Mouse (Mus musculus) splenic B cell, adult 2 months (primary cell): ENCODE measurements around the gene Ophn1.
A peak's percentile ranks its signal among the peaks of the same experiment; 100 is the strongest.

Source experiments
- DNase-seq: peaks from one replicate; pipeline ENCODE4 v3.0.0-alpha.2; 2011; ENCODE audit warnings: low read depth, low spot score
- H3K27me3 ChIP-seq: 2 replicates; pipeline ENCODE4 v1.6.1; 2012; ENCODE audit warnings: mild to moderate bottlenecking, low read length, moderate library complexity, mixed read lengths; ENCODE audit not compliant: control insufficient read depth, poor library complexity, insufficient read depth, severe bottlenecking
- H3K36me3 ChIP-seq: 2 replicates; pipeline ENCODE4 v1.6.1; 2012; ENCODE audit warnings: mild to moderate bottlenecking, low read length, moderate library complexity, mixed read lengths; ENCODE audit not compliant: control insufficient read depth, poor library complexity, insufficient read depth, severe bottlenecking

Ophn1 gene

DNA sequence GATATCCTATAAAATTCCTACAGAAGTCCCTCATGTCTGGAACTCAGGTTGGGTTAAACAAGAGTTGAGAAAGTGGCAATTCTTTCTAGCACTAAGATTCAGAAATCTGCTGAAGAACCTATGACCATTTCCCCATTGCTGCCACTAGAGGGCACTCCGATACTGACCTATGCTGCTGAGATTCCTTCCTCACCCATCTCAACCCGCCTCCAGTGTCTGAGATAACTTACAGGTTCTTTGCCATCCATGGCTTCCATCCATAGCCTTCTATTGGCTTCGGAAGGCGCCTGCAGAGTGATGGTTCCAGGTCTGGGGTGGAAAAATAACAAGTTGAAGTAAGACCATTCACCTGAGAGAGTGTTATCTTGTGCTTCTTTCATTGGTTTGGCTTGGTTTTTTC lies 189.2 kb downstream of the Ophn1 start:
- no peaks in the 10 kb centered on the region for H3K36me3 ChIP-seq
- DNase-seq = peak; percentile 56
- H3K27me3 ChIP-seq = no peaks in the 10 kb centered on the region

DNA sequence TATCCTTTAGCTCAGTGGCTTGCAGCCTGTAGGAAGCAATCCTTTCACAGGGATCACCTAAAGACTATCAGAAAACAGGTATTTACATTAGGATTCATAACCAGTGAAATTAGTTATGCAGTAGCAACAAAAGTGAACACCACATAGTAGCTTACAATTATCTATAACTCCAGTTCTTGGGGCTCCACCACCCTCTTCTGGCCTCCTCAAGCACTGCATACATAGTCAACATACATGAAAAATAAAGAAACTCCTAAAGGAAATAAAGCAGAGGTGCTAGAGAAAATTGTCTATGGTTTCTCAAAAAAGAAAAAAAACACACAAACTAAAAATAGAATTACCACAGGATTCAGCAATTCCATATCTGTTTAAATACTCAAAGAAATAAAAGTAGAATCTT lies 208.2 kb downstream of the Ophn1 start:
- Histone ChIP-seq H3K36me3 (no peaks in the 10 kb centered on the region), H3K27me3 (no peaks in the 10 kb centered on the region)
- DNase-seq = no peak

DNA sequence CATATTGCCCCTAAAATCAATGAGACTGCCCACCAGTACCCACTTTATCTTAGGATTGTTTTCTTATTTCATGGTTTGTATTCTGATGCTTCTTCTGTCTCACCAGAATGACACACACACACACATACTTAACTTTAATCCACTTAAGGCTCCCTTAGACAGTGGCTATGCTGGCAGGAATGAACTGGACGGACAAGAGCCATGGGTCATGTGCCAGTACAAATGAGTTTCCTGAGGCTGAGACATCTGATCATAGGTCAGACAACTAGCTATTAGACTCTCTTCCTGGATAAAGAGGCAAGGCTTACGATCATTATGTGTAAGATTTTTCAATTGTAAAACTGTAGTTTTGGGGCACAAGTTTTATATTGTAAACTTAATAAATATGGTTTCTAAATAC lies 209.5 kb downstream of the Ophn1 start:
- no peak for DNase-seq
- no peaks in the 10 kb centered on the region for H3K27me3 ChIP-seq
- H3K36me3 ChIP-seq = no peaks in the 10 kb centered on the region

DNA sequence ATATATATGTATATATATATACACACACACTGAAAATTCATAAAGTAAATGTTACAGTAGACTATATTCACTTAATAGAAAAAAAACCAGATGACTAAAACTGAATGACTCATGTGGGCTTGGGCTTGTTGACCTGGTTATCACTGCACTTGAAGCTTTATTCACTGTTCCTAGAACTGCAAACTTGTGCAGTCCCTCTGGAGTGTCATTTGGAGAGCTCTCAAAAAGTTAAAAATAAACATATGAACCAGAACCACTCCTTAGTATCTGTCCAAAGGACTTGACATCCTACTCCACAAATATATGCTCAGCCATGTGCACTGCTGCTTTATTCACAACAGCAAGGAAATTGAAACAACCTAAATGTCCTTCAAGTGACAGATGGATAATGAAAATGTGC lies 219.8 kb downstream of the Ophn1 start:
- Histone ChIP-seq H3K36me3 (no peaks in the 10 kb centered on the region), H3K27me3 (no peaks in the 10 kb centered on the region)
- DNase-seq = no peak

DNA sequence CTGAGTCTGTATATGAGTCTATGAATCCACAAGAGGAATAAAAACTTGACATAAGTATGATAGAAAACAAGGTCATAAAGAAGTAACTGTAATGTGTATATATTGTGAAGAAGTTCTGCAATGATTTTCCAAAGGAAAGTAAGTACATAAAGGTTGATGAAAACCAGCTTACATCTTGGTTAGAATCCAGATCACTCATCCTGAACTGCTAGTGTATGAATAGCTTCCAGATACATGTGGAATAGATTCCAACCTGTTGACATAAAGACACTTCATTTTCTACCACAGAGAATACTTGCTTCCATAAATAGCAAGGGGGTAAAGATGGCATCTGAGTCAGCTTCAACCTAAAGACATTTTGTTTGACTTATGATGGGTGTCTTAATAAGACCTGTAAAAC lies 239.4 kb downstream of the Ophn1 start:
- no peak for DNase-seq
- no peaks in the 10 kb centered on the region for H3K36me3 ChIP-seq
- H3K27me3 ChIP-seq = no peaks in the 10 kb centered on the region

DNA sequence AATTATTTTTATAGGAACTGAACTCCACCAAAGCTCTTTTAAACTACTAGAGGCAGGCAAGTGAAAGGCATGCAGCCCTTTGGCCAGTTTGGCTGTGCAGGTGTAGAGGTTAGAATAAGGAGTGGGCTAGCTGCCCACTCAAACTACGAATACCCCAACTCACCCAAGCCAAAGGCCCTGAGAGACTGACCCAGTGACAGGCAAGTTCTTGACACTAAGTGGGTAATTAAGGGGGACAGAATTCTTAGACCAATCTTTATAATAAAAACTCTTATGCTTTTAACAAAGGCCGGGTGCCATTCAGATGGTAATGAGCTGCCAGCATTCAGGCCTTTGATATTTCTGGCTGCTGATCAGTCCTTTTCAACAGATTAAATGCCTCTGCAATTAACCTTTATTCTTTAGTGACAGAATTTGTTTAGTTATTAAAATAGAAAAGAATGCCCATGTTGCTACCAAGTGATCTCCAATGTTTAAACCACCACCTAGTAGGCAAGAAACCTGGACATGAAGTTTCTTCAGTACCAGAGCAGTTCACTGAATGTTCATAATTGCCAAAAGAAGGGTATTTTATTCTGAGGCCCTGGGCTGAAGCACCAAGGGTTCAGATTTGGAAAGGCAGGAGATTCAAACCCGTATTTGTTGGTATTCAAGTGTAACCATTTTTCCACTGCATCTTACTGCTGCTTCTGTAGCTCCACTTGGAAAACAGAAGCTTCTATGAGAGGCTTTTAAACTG lies 262.0 kb downstream of the Ophn1 start:
- DNase-seq = no peak
- Histone ChIP-seq H3K27me3 (no peaks in the 10 kb centered on the region), H3K36me3 (no peaks in the 10 kb centered on the region)

DNA sequence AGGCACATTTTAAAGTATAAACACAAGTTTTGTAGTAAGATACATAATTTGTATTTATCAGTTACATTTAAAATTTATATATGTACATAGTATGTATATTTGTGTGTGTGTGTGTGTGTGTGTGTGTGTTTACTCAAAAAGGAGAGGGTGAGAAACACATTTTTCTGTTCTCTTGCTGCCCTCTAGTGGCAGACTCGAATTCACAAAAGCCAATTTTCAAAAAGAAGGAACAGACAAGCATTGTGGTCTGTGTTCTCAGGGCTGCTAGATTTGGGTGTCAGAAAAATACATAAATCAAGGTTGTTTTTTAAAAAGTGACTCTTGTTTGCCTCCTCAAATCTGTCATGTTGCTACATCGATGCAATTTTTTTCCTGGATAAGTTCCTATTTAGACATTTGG lies 272.0 kb downstream of the Ophn1 start:
- peak; percentile 17 for DNase-seq
- H3K36me3 ChIP-seq = no peaks in the 10 kb centered on the region
- H3K27me3 ChIP-seq = no peaks in the 10 kb centered on the region

DNA sequence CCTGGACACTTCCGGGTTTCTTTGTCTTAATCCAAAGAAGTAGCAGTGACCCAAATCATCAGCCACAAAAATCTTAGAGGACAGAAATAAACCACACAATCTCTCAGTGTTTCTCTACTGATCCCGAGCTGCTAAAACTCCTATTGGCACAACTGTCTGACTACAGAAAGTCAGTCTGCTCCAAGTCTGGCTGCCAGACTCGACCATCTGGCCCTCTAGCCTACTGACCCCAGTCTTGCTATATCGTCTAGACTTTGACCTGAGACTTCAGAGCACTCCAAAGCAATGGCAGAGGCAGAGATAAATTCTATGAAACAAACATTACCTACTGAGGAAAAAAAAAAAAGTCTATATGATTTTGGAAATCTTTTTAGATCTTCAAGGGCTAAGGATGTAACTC lies 273.4 kb downstream of the Ophn1 start:
- H3K27me3 ChIP-seq = no peaks in the 10 kb centered on the region
- H3K36me3 ChIP-seq = no peaks in the 10 kb centered on the region
- DNase-seq = no peak

DNA sequence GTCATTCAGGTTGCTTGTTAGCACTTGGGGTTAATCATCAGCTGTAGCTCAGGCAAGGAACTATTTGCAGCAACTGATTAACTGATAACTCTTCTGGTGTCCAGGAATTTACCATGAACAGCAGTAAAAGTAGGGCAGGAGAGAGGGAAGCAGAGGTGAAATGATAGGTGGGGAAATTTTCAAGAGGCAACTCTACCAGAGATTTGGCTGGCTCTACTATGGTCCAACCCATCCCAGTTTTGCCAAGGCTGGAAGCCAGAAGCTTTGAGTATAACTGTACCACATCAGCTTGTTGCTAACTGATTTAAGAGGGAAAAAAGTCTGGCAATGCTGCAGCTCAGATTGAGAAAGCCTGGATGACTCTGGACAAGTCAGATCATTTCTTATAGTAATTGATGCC lies 316.6 kb downstream of the Ophn1 start:
- no peak for DNase-seq
- Histone ChIP-seq H3K36me3 (no peaks in the 10 kb centered on the region), H3K27me3 (no peaks in the 10 kb centered on the region)

DNA sequence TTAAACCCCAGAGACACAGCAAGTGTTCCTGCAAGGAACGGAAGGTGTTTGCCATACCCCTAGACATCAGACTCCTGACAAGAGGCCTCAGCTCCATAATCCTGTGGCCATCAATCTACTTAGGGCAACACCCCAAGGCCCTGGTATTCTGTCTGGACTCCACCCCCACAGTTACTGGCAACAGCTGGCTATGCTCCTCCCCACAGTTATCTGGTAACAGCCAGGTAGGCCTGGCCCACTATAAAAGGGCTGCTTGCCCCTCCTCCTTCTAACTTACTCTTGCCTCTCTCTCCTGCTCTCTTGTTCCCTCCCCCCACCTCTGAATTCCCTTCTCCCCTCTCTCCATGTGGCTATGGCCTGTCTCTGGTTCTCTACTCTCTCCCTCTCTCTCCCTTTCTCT lies 344.4 kb downstream of the Ophn1 start:
- H3K27me3 ChIP-seq = no peaks in the 10 kb centered on the region
- no peak for DNase-seq

DNA sequence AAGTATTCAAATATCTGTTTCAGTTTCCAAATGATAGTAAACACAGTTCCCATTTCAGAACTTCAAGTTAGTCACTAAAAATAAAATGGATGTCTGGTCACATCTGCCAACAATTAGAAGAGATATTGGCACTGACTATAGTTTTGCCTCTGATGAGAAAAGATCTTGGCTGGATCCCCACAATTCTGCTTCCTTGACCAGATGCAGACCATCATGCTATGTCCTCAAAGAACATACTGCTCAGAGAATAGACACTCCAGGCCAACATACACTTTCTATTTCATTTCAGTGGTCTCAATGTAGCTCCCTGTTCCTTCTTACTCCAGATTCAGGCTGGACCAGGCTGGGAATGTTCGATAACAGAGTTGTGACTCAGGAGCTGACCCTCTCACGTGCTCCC lies 375.5 kb downstream of the Ophn1 start:
- Histone ChIP-seq H3K27me3 (no peaks in the 10 kb centered on the region), H3K36me3 (no peaks in the 10 kb centered on the region)
- DNase-seq = no peak

More for the DNA sequence above, 344.4 kb downstream of the Ophn1 start:
- H3K36me3 ChIP-seq = no peaks in the 10 kb centered on the region

DNA sequence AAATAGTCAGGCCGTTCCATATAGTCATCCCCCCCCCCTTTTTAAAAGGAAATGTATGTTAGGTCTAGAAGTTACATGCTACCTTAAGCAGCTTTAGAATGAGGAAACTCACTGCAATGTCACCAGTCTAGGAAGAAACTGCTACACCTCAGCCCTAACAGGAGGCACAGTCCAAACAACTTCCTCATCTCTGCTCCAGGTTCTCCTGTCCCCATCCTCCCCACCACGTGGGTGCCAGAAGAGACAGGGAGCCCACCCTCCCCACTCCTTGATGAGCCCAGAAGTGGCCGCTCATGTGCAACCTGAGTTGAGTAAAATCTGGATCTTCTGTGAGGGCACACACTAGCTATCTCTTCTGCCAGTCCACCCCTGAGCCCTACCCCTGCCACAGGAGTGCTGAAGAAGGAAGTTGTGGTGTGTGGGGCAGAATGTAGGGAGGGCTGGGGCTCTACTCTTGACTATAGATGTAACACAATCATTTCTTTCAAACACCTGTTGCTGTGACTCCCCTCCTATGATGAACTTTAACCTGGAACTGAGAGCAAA lies 376.4 kb downstream of the Ophn1 start:
- no peaks in the 10 kb centered on the region for H3K27me3 ChIP-seq
- no peaks in the 10 kb centered on the region for H3K36me3 ChIP-seq
- DNase-seq = no peak
